Mouse (Mus musculus) intestine, postnatal 0 days (tissue): ENCODE measurements at regions not wholly inside any gene's neighbourhood (a gene's known extent, or its start where the extent isn't known, plus 50 kb on each side); places are given as distances from the start of the nearest gene placed in this dataset.

ENCODE experiments used
- ATAC-seq: fragments of 200-750 bp; cut with Nextera tagmentation; 2 replicates; pipeline ENCODE4 v1.8.0; 2017; ENCODE audit warnings: mild to moderate bottlenecking, moderate TSS enrichment, moderate library complexity
- H3K27ac ChIP-seq: fragments of 300-500 bp; sonication (generic); 2 replicates; pipeline ENCODE4 v1.5.1; 2014; ENCODE audit warnings: mild to moderate bottlenecking, low read depth, low read length, moderate library complexity
- H3K27me3 ChIP-seq: fragments of 300-500 bp; sonication (generic); replicated peaks from 2 replicates; pipeline ENCODE4 v1.6.1; 2014; ENCODE audit warnings: low read length, mixed read lengths; ENCODE audit not compliant: control insufficient read depth, insufficient read depth
- H3K36me3 ChIP-seq: fragments of 300-500 bp; sonication (generic); 2 replicates; pipeline ENCODE4 v1.6.1; 2014; ENCODE audit warnings: mild to moderate bottlenecking, moderate library complexity; ENCODE audit not compliant: control insufficient read depth, insufficient read depth
- H3K4me1 ChIP-seq: fragments of 300-500 bp; sonication (generic); replicated peaks from 2 replicates; pipeline ENCODE4 v1.6.1; 2014; ENCODE audit warnings: antibody characterized with exemption, low read length, mixed read lengths; ENCODE audit not compliant: control insufficient read depth, insufficient read depth
- H3K4me2 ChIP-seq: fragments of 300-500 bp; sonication (generic); replicated peaks from 2 replicates; pipeline ENCODE4 v1.6.1; 2014; ENCODE audit warnings: low read depth, mild to moderate bottlenecking, moderate library complexity
- H3K4me3 ChIP-seq: fragments of 300-500 bp; sonication (generic); 2 replicates; pipeline ENCODE4 v1.5.1; 2014; ENCODE audit warnings: low read depth, low read length
- H3K9ac ChIP-seq: fragments of 300-500 bp; sonication (generic); 2 replicates; pipeline ENCODE4 v1.6.1; 2014; ENCODE audit warnings: mild to moderate bottlenecking, low read depth, low read length
- H3K9me3 ChIP-seq: fragments of 300-500 bp; sonication (generic); 2 replicates; pipeline ENCODE4 v1.6.1; 2016; ENCODE audit warnings: mixed run types; ENCODE audit not compliant: control insufficient read depth
- CTCF ChIP-seq: sonication (generic); IDR thresholded peaks from 2 replicates; pipeline ENCODE4 v1.5.1; 2016; ENCODE audit warnings: low read depth, mild to moderate bottlenecking, control low read depth, antibody characterized with exemption, moderate library complexity
- WGBS: fragments of 180-500 bp; shearing (Covaris S2); extraction: QIAGEN DNeasy Blood & Tissue Kit; methylation state at CpG from one replicate; pipeline ENCODE4 v1.1.7; 2014; 5-methylcytosine and 5-hydroxymethylcytosine counted together

- TF ChIP-seq CTCF, result no peak
- H3K9ac ChIP-seq, result no peak overlapping the region
- no peak overlapping the region for H3K27ac ChIP-seq
- 95% methylated on average over 2 of the region's 2 CpGs for WGBS
- no peaks in the 10 kb centered on the region for H3K4me1 ChIP-seq
- H3K27me3 ChIP-seq, result no peaks in the 10 kb centered on the region
- no peaks in the 10 kb centered on the region for H3K9me3 ChIP-seq
- no peak for ATAC-seq
- no peaks in the 10 kb centered on the region for H3K36me3 ChIP-seq
- no peak overlapping the region for H3K4me2 ChIP-seq
- H3K4me3 ChIP-seq, result no peak overlapping the region
These were observed 115.8 kb downstream of the Lnpk start for GRCm38 (mm10) chr2:74463407-74463806.

- no peaks in the 10 kb centered on the region for H3K27me3 ChIP-seq
- no peaks in the 10 kb centered on the region for H3K36me3 ChIP-seq
- no peak for TF ChIP-seq CTCF
- WGBS, result 55% methylated on average over 11 of the region's 11 CpGs
- no peak overlapping the region for H3K4me3 ChIP-seq
- no peak overlapping the region for H3K27ac ChIP-seq
- no peak overlapping the region for H3K4me2 ChIP-seq
- no peak overlapping the region for H3K9ac ChIP-seq
- H3K4me1 ChIP-seq, result no peaks in the 10 kb centered on the region
- H3K9me3 ChIP-seq, result no peaks in the 10 kb centered on the region
- ATAC-seq, result no peak
These were observed 117.9 kb downstream of the Lnpk start for GRCm38 (mm10) chr2:74461211-74461844.

- H3K9me3 ChIP-seq, result no peaks in the 10 kb centered on the region
- H3K36me3 ChIP-seq, result no peaks in the 10 kb centered on the region
- TF ChIP-seq CTCF, result no peak
- no peak overlapping the region for H3K9ac ChIP-seq
- ATAC-seq, result no peak
- H3K27me3 ChIP-seq, result no peaks in the 10 kb centered on the region
- H3K27ac ChIP-seq, result no peak overlapping the region
- WGBS, result 80% methylated on average over 4 of the region's 4 CpGs
- no peak overlapping the region for H3K4me3 ChIP-seq
- no peaks in the 10 kb centered on the region for H3K4me1 ChIP-seq
- no peak overlapping the region for H3K4me2 ChIP-seq
These were observed 124.8 kb downstream of the Lnpk start for GRCm38 (mm10) chr2:74454431-74454830.

GRCm38 (mm10) chr2:74452679-74453078 is 126.6 kb downstream of the Lnpk start:
- Histone ChIP-seq H3K36me3 (no peaks in the 10 kb centered on the region), H3K9me3 (no peaks in the 10 kb centered on the region), H3K4me2 (no peak overlapping the region), H3K27me3 (no peaks in the 10 kb centered on the region), H3K4me3 (no peak overlapping the region), H3K27ac (no peak overlapping the region), H3K4me1 (no peaks in the 10 kb centered on the region), H3K9ac (no peak overlapping the region)
- 94% methylated on average over 1 of the region's 1 CpGs for WGBS
- TF ChIP-seq CTCF, result no peak
- no peak for ATAC-seq

GRCm38 (mm10) chr2:74451578-74451977 is 127.7 kb downstream of the Lnpk start:
- Histone ChIP-seq H3K27ac (no peak overlapping the region), H3K4me1 (no peaks in the 10 kb centered on the region), H3K4me3 (no peak overlapping the region), H3K27me3 (no peaks in the 10 kb centered on the region), H3K9me3 (no peaks in the 10 kb centered on the region), H3K36me3 (no peaks in the 10 kb centered on the region), H3K4me2 (no peak overlapping the region), H3K9ac (no peak overlapping the region)
- no peak for TF ChIP-seq CTCF
- WGBS, result 48% methylated on average over 6 of the region's 6 CpGs
- no peak for ATAC-seq

GRCm38 (mm10) chr2:74451038-74451437 is 128.2 kb downstream of the Lnpk start:
- no peak overlapping the region for H3K4me3 ChIP-seq
- no peaks in the 10 kb centered on the region for H3K4me1 ChIP-seq
- 45% methylated on average over 4 of the region's 4 CpGs for WGBS
- TF ChIP-seq CTCF, result no peak
- H3K4me2 ChIP-seq, result no peak overlapping the region
- H3K9me3 ChIP-seq, result no peaks in the 10 kb centered on the region
- no peaks in the 10 kb centered on the region for H3K36me3 ChIP-seq
- H3K9ac ChIP-seq, result no peak overlapping the region
- no peaks in the 10 kb centered on the region for H3K27me3 ChIP-seq
- no peak for ATAC-seq
- H3K27ac ChIP-seq, result no peak overlapping the region
